ENCODE assay signal across 11 mouse cellular contexts in genomic region chr7:139339184-139339583, GRCm38 (mm10).
"Had no signal": no experiment of that assay in that cellular context is flagged by ENCODE, and none has a peak within 500 bp of the region (broad histone marks: within the 10 kb centered on the region; RNA-seq: fewer than 3 reads in every experiment).

No protein-coding gene starts in this region.

- H3K9ac ChIP-seq: limb, embryonic 13.5 days; liver, embryonic 14.5 days; midbrain, embryonic 13.5 days; neural tube, embryonic 15.5 days had no signal

- DNase-seq: kidney, postnatal 14 days; left cerebral cortex, postnatal 4 days; lung, adult 18-20 months; right cerebral cortex, adult 18-20 months; right cerebral cortex, postnatal 25 days; thymus, postnatal 36 days had no signal

- H3K9me3 ChIP-seq: limb, embryonic 13.5 days; midbrain, embryonic 13.5 days; neural tube, embryonic 15.5 days had no signal

- H3K4me2 ChIP-seq: limb, embryonic 13.5 days; midbrain, embryonic 13.5 days; neural tube, embryonic 15.5 days had no signal

- H3K4me1 ChIP-seq: limb, embryonic 13.5 days; midbrain, embryonic 13.5 days had no signal

- ATAC-seq: midbrain, embryonic 13.5 days had no signal

- H3K27me3 ChIP-seq: limb, embryonic 13.5 days; midbrain, embryonic 13.5 days; neural tube, embryonic 15.5 days had no signal

- H3K36me3 ChIP-seq: limb, embryonic 13.5 days; midbrain, embryonic 13.5 days; neural tube, embryonic 15.5 days had no signal

- H3K4me3 ChIP-seq: limb, embryonic 13.5 days; midbrain, embryonic 13.5 days; myocyte; neural tube, embryonic 15.5 days had no signal

- H3K27ac ChIP-seq: limb, embryonic 13.5 days; liver, embryonic 14.5 days; midbrain, embryonic 13.5 days; neural tube, embryonic 15.5 days had no signal
